11 mouse cellular contexts compared by ENCODE assay signal in the genomic region with DNA sequence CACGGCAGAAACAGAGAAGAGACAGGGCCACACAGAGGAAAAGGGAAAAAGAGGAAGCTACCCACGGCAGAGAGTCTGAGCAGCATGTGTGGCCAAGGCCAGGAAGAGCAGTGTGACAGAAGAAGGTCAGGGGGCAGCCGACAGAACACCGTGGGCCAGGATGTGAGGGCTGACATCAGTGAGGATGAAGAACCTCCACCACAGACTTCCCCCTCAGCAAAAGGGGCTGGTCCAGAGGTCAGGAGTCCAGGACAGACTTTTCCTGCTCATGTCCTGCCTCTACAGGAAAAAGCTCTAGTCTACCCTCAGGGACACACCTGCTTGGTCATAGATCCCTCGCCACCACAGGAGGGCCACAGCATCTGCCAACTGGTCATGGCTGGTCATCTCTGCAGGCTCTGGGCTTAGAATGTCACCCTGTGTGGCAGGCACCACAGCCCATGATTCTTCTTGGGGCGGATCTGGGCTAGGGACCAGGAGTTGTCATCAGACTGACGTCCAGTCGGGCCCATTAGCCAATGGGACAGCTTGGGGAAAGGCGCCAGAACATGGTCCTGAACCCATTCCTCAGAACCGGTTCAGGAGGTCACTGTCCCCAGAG.
DNase-seq lines count a peak whose midpoint lies in the region; ATAC-seq and TF ChIP-seq lines count a peak whose summit lies in the region.
"Had no signal": no experiment of that assay in that cellular context is flagged by ENCODE, and none has a peak within 500 bp of the region (broad histone marks: within the 10 kb centered on the region; RNA-seq: fewer than 3 reads in every experiment).

No protein-coding gene starts in this region.

- WGBS in kidney, adult 2 months = 38% methylated on average over 10 of the region's 10 CpGs

- 0 out of 2 replicates have a peak, but pooled peaks have one; percentile 4 for ATAC-seq in megakaryocyte-erythroid progenitor cell, adult 5-6 weeks (replicated peaks; ENCODE audit: low FRiP score, low TSS enrichment, poor library complexity, severe bottlenecking)

- peaks cover 8% of the 10 kb centered on the region for H3K4me1 ChIP-seq in kidney, adult 2 months (ENCODE audit: control insufficient read depth, insufficient read depth, low read length)

- peak; percentile 26 for DNase-seq in cerebellum, adult 9-11 months
- no peak for DNase-seq in cerebellum, adult 11-12 months
- peak; percentile 46 to 56 for DNase-seq in lung, adult 18-20 months
- no peak for DNase-seq in lung, postnatal 25 days (ENCODE audit: low spot score)
- peak; percentile 76 for DNase-seq in kidney, adult 2 months
- DNase-seq in frontal cortex, postnatal 10 days (ENCODE audit: low spot score in 2 of 2) = no peak
- DNase-seq in layer of hippocampus, postnatal 36 days = no peak
- DNase-seq: lung, embryonic 14.5 days had no signal

- no peak overlapping the region for H3K4me3 ChIP-seq in kidney, adult 2 months (ENCODE audit: insufficient read depth, low read depth, low read length)
- H3K4me3 ChIP-seq: erythroblast, embryonic 14.5 days; hindbrain, embryonic 13.5 days had no signal

- no peaks in the 10 kb centered on the region for H3K36me3 ChIP-seq in kidney, adult 2 months (ENCODE audit: control insufficient read depth, insufficient read depth, low read length)

- 0 out of 2 replicates have a peak, but pooled peaks have one; percentile 17 for TF ChIP-seq CTCF in kidney, adult 2 months (conservative IDR thresholded peaks at IDR 0.05; ENCODE audit: insufficient read depth, insufficient read length, low read depth, low read length)

- no peak for TF ChIP-seq POLR2A in kidney, adult 2 months (IDR thresholded peaks at IDR 0.05; ENCODE audit: low read depth, low read length)

- no peaks in the 10 kb centered on the region for H3K27me3 ChIP-seq in kidney, adult 2 months (replicated peaks; ENCODE audit: control insufficient read depth, insufficient read depth, low read length)
- H3K27me3 ChIP-seq: hindbrain, embryonic 13.5 days had no signal

- H3K27ac ChIP-seq in kidney, adult 2 months (ENCODE audit: insufficient read depth, low read depth, low read length) = no peak overlapping the region

Comparison
In these comparisons a context has a peak if more than half of its experiments do, and no peak if none do; other contexts are left out.
1. DNase-seq: peak in cerebellum, adult 9-11 months (single experiment), lung, adult 18-20 months (2 of 2) and kidney, adult 2 months (single experiment); none in cerebellum, adult 11-12 months (single experiment), lung, postnatal 25 days (single experiment), frontal cortex, postnatal 10 days (0 of 2) and layer of hippocampus, postnatal 36 days (0 of 2).